Mouse (Mus musculus) kidney, postnatal 0 days (tissue): ENCODE results near the gene Csad. TPM values are rescaled to one million over a fixed set of nuclear protein-coding genes. Genes with fewer than 3 reads are reported as not detected.

Experiments used
- ATAC-seq: fragments of 200-750 bp; cut with Nextera tagmentation; replicated peaks from 2 replicates; pipeline ENCODE4 v1.8.0; 2017; ENCODE audit warnings: low read depth, moderate number of reproducible peaks, moderate TSS enrichment, moderate library complexity; ENCODE audit not compliant: low FRiP score
- DNase-seq: peaks from one replicate; pipeline ENCODE4 v3.0.0-alpha.2; 2016; ENCODE audit warnings: low spot score
- H3K27ac ChIP-seq: fragments of 300-500 bp; sonication (generic); 2 replicates; pipeline ENCODE4 v1.5.1; 2014; ENCODE audit warnings: mild to moderate bottlenecking
- H3K27me3 ChIP-seq: fragments of 300-500 bp; sonication (generic); 2 replicates; pipeline ENCODE4 v1.6.1; 2014; ENCODE audit warnings: low read length, mixed read lengths; ENCODE audit not compliant: insufficient read depth
- H3K36me3 ChIP-seq: fragments of 300-500 bp; sonication (generic); 2 replicates; pipeline ENCODE4 v1.6.1; 2014; ENCODE audit warnings: low read length, mixed read lengths; ENCODE audit not compliant: insufficient read depth
- H3K4me1 ChIP-seq: fragments of 300-500 bp; sonication (generic); replicated peaks from 2 replicates; pipeline ENCODE4 v1.6.1; 2014; ENCODE audit warnings: antibody characterized with exemption, low read length, mixed read lengths; ENCODE audit not compliant: insufficient read depth
- H3K4me2 ChIP-seq: fragments of 300-500 bp; sonication (generic); 2 replicates; pipeline ENCODE4 v1.6.1; 2014; ENCODE audit warnings: mild to moderate bottlenecking, low read length, moderate library complexity, mixed read lengths
- H3K4me3 ChIP-seq: fragments of 300-500 bp; sonication (generic); replicated peaks from 2 replicates; pipeline ENCODE4 v1.5.1; 2014; ENCODE audit warnings: low read depth, low read length
- H3K9ac ChIP-seq: fragments of 300-500 bp; sonication (generic); 2 replicates; pipeline ENCODE4 v1.6.1; 2014; ENCODE audit warnings: low read depth, low read length
- H3K9me3 ChIP-seq: fragments of 300-500 bp; sonication (generic); replicated peaks from 2 replicates; pipeline ENCODE4 v1.6.1; 2016; ENCODE audit warnings: low read length, inconsistent platforms, mixed read lengths
- CTCF ChIP-seq: IDR thresholded peaks from 2 replicates; pipeline ENCODE4 v1.5.1; 2016; ENCODE audit warnings: antibody characterized with exemption, low read depth, mild to moderate bottlenecking, moderate library complexity
- WGBS: fragments of 180-500 bp; shearing (Covaris S2); extraction: QIAGEN DNeasy Blood & Tissue Kit; methylation state at CpG from one replicate; pipeline ENCODE4 v1.1.7; 2014; 5-methylcytosine and 5-hydroxymethylcytosine counted together
- polyA plus RNA-seq: library from polyadenylated mRNA; unstranded; fragments of >200 nt; fragmentation: Nextera tagmentation; extraction: Ambion mirVana; gene quantifications from 2 replicates; pipeline ENCODE4 v1.2.1, GENCODE M21; 2015

Gene Csad
- polyA plus RNA-seq, 1 experiment from 2014 or later: 142 TPM

GRCm38 (mm10) chr15:102247252-102248130 is 43.0 kb upstream of the Csad start:
- Histone ChIP-seq H3K4me1 (peaks cover 45% of the 10 kb centered on the region), H3K27me3 (no peaks in the 10 kb centered on the region), H3K9ac (peak overlapping the region; percentile 72), H3K4me3 (peak overlapping the region; percentile 71), H3K36me3 (no peaks in the 10 kb centered on the region), H3K9me3 (no peaks in the 10 kb centered on the region), H3K27ac (peak overlapping the region; percentile 96), H3K4me2 (peak overlapping the region; percentile 88)
- DNase-seq: peak; percentile 85
- peak; percentile 55 for ATAC-seq
- 1% methylated on average over 59 of the region's 65 CpGs for WGBS
- TF ChIP-seq CTCF: no peak; the same call in 1 of the 2 replicates

- Histone ChIP-seq H3K4me3 (peak overlapping the region; percentile 71), H3K4me1 (peaks cover 45% of the 10 kb centered on the region), H3K9me3 (no peaks in the 10 kb centered on the region), H3K27me3 (no peaks in the 10 kb centered on the region), H3K36me3 (no peaks in the 10 kb centered on the region), H3K9ac (peak overlapping the region; percentile 72), H3K4me2 (peak overlapping the region; percentile 88), H3K27ac (peak overlapping the region; percentile 96)
- peak; percentile 98 for DNase-seq
- TF ChIP-seq CTCF: no peak
- ATAC-seq: peak; percentile 80
- WGBS: under 1% methylated on average over 24 of the region's 35 CpGs
Measured at GRCm38 (mm10) chr15:102246866-102247251, 42.3 kb upstream of the Csad start.

GRCm38 (mm10) chr15:102245891-102246741 is 41.6 kb upstream of the Csad start:
- Histone ChIP-seq H3K27ac (peak overlapping the region; percentile 96), H3K9ac (peak overlapping the region; percentile 72), H3K36me3 (no peaks in the 10 kb centered on the region), H3K4me1 (peaks cover 45% of the 10 kb centered on the region), H3K4me2 (peak overlapping the region; percentile 88), H3K4me3 (peak overlapping the region; percentile 71), H3K27me3 (no peaks in the 10 kb centered on the region), H3K9me3 (no peaks in the 10 kb centered on the region)
- no peak for TF ChIP-seq CTCF
- ATAC-seq (peak; percentile 68), DNase-seq (peak; percentile 92)
- WGBS: under 1% methylated on average over 42 of the region's 44 CpGs

GRCm38 (mm10) chr15:102245461-102245881 is 40.9 kb upstream of the Csad start:
- no peaks in the 10 kb centered on the region for H3K27me3 ChIP-seq
- DNase-seq: peak; percentile 7
- no peaks in the 10 kb centered on the region for H3K36me3 ChIP-seq
- H3K9me3 ChIP-seq: no peaks in the 10 kb centered on the region
- no peak for TF ChIP-seq CTCF
- H3K9ac ChIP-seq: peak overlapping the region; percentile 72
- H3K4me2 ChIP-seq: peak overlapping the region; percentile 88
- peak overlapping the region; percentile 71 for H3K4me3 ChIP-seq
- H3K4me1 ChIP-seq: peaks cover 45% of the 10 kb centered on the region
- 2% methylated on average over 14 of the region's 14 CpGs for WGBS
- H3K27ac ChIP-seq: peak overlapping the region; percentile 96
- ATAC-seq: no peak

GRCm38 (mm10) chr15:102244306-102245191 is 40.0 kb upstream of the Csad start:
- ATAC-seq (no peak), DNase-seq (peak; percentile 18)
- H3K4me1 ChIP-seq: peaks cover 40% of the 10 kb centered on the region
- no peak for TF ChIP-seq CTCF
- H3K27me3 ChIP-seq: no peaks in the 10 kb centered on the region
- no peaks in the 10 kb centered on the region for H3K36me3 ChIP-seq
- WGBS: 8% methylated on average over 16 of the region's 19 CpGs
- H3K9ac ChIP-seq: peak overlapping the region; percentile 72
- no peaks in the 10 kb centered on the region for H3K9me3 ChIP-seq
- peak overlapping the region; percentile 88 for H3K4me2 ChIP-seq
- peak overlapping the region; percentile 71 for H3K4me3 ChIP-seq
- peak overlapping the region; percentile 76 for H3K27ac ChIP-seq
